Mouse (Mus musculus) ES-E14 (cell line): ENCODE results near the gene Gm29427. TPM values are rescaled to one million over a fixed set of nuclear protein-coding genes. Genes with fewer than 3 reads are reported as not detected.

Source experiments
- DNase-seq: peaks from one replicate; pipeline ENCODE4 v3.0.0-alpha.2; 2013; ENCODE audit warnings: low read depth, low spot score
- H3K27ac ChIP-seq: 2 replicates; pipeline ENCODE4 v1.5.1; 2012; ENCODE audit warnings: low read depth, mild to moderate bottlenecking, low read length, moderate library complexity, mixed read lengths; ENCODE audit not compliant: poor library complexity, insufficient read depth, severe bottlenecking
- H3K36me3 ChIP-seq: 2 replicates; pipeline ENCODE4 v1.6.1; 2012; ENCODE audit warnings: mild to moderate bottlenecking, low read length, moderate library complexity, mixed read lengths; ENCODE audit not compliant: control insufficient read depth, poor library complexity, insufficient read depth, severe bottlenecking
- H3K4me1 ChIP-seq, 2 experiments: fragments of 150-350 bp in 1 of 2; sonication (generic) in 1 of 2; 2 replicates each; pipeline ENCODE4 v1.6.1; 2012; ENCODE audit warnings: low read length in 2 of 2, mild to moderate bottlenecking in 1 of 2, mixed read lengths in 1 of 2; ENCODE audit not compliant: control insufficient read depth in 2 of 2, insufficient read depth in 2 of 2, poor library complexity in 1 of 2
- H3K4me3 ChIP-seq, 2 experiments: fragments of 150-350 bp in 1 of 2; sonication (generic) in 1 of 2; 2 replicates each; pipeline ENCODE4 v1.5.1; 2012; ENCODE audit warnings: low read length in 2 of 2, low read depth in 1 of 2, mild to moderate bottlenecking in 1 of 2, mixed read lengths in 1 of 2; ENCODE audit not compliant: insufficient read depth in 1 of 2, poor library complexity in 1 of 2, severe bottlenecking in 1 of 2
- H3K9ac ChIP-seq: 2 replicates; pipeline ENCODE4 v1.6.1; 2012; ENCODE audit warnings: low read depth, mild to moderate bottlenecking, low read length, mixed read lengths; ENCODE audit not compliant: poor library complexity, insufficient read depth, severe bottlenecking
- H3K9me3 ChIP-seq: fragments of 150-350 bp; sonication (generic); 2 replicates; pipeline ENCODE4 v1.6.1; 2012; ENCODE audit warnings: low read depth, mild to moderate bottlenecking, low read length; ENCODE audit not compliant: control insufficient read depth, insufficient read depth
- CHD2 ChIP-seq: IDR thresholded peaks from 2 replicates; pipeline ENCODE4 v1.6.1; 2014; ENCODE audit warnings: mild to moderate bottlenecking, low read depth, low read length, inconsistent platforms
- HCFC1 ChIP-seq: IDR thresholded peaks from 2 replicates; pipeline ENCODE4 v1.6.1; 2012; ENCODE audit warnings: low read length, inconsistent platforms, borderline replicate concordance; ENCODE audit not compliant: insufficient read depth
- MAFK ChIP-seq: IDR thresholded peaks from 2 replicates; pipeline ENCODE4 v1.6.1; 2014; ENCODE audit warnings: mild to moderate bottlenecking, low read depth, low read length, inconsistent platforms; ENCODE audit not compliant: insufficient read depth
- ZC3H11A ChIP-seq: IDR thresholded peaks from 2 replicates; pipeline ENCODE4 v1.6.1; 2012; ENCODE audit warnings: low read depth, mild to moderate bottlenecking, inconsistent platforms, low read length, borderline replicate concordance
- ZNF384 ChIP-seq: IDR thresholded peaks from 2 replicates; pipeline ENCODE4 v1.6.1; 2012; ENCODE audit warnings: low read depth, low read length, inconsistent platforms
- in situ Hi-C, 2 experiments: fragments of 600-800 bp; cut with MboI; formaldehyde crosslinking; loops; one replicate each; pipeline ENCODE4 v1.15.1; 2025; ENCODE audit warnings: low sequenced_read_pairs in 2 of 2, inconsistent platforms in 1 of 2; ENCODE audit not compliant: unreplicated experiment in 2 of 2
- total RNA-seq: library from RNA; depleted of rRNA; stranded (reverse); fragments of 300-350 nt; gene quantifications from 2 replicates; pipeline ENCODE4 v1.2.3, GENCODE M21; 2012; rRNA removed

Gm29427 gene
- total RNA-seq, 1 experiment: 0.18 TPM

DNA sequence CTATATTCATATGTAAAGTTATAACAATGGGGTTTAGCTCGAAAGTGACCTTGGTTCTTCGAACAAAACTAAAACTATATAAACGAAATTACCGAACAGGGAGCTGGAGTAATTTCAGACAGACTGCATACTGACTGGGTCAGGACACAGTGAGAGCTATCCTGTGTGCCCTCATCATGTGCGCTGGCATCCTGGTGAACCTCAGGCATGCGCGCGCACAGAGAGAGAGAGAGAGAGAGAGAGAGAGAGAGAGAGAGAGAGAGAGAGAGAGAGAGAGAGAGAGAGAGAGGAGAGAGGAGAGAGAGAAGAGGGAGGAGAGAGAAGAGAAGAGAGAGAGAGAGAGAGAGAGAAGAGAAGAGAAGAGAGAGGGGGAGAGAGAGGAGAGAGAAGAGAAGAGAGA is 82.3 kb downstream of the Gm29427 start:
- DNase-seq: no peak
- in situ Hi-C loops: no loop called here
- no peaks in the 10 kb centered on the region for H3K9me3 ChIP-seq
- no peaks in the 10 kb centered on the region for H3K4me1 ChIP-seq
- H3K9ac ChIP-seq: no peak overlapping the region
- no peak overlapping the region for H3K4me3 ChIP-seq
- no peak for TF ChIP-seq ZC3H11A
- TF ChIP-seq HCFC1: no peak
- TF ChIP-seq ZNF384: no peak
- no peaks in the 10 kb centered on the region for H3K36me3 ChIP-seq
- no peak overlapping the region for H3K27ac ChIP-seq

DNA sequence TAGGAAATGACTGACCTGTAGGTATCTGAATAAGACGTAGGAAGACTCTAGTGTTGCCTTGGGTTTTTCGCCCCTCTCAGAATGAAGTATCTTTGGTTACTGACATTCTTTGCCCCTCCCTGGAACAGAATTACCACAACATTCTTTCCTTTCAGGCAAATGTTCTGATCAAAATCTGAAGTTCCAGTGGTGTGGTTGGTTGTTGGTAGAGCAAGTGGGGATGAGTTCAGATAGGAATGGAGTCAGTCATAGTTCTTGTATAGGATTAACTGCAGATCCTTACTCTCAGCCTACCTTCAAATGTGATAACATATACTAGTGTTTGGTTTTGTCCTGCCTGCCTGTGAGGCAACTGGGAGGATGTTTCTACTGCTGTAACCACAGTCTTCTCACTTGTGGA is 86.1 kb downstream of the Gm29427 start, which contains the start of gene Zp3r:
TSS of gene Zp3r (minus strand) at position 101 of the 400 bp plus-strand sequence.
- Histone ChIP-seq H3K27ac (no peak within 1 kb of the TSS), H3K9me3 (no peaks in the 10 kb centered on the region), H3K9ac (no peak within 1 kb of the TSS), H3K36me3 (no peaks in the 10 kb centered on the region), H3K4me1 (no peaks in the 10 kb centered on the region), H3K4me3 (no peak within 1 kb of the TSS)
- no peak for DNase-seq
- TF ChIP-seq MAFK (no peak), CHD2 (no peak), HCFC1 (no peak), ZNF384 (no peak), ZC3H11A (no peak)
- in situ Hi-C loops: no loop called here

Other genes with a start within 250 kb of the Gm29427 start
- not detected in 2 replicates for gene Zp3r, start 86.2 kb downstream of the Gm29427 start, total RNA-seq
- not detected in 2 replicates for gene C4bp, start 54.2 kb downstream of the Gm29427 start, total RNA-seq
- 3.6 and 4.5 TPM in 2 replicates for gene Yod1, start 1.5 kb upstream of the Gm29427 start, total RNA-seq
- 10.0 and 12.1 TPM in 2 replicates for gene Pfkfb2, start 13.5 kb upstream of the Gm29427 start, total RNA-seq
- 0.53 and 1.1 TPM in 2 replicates for gene AA986860, start 16.2 kb upstream of the Gm29427 start, total RNA-seq
- gene Fcamr, start 85.1 kb upstream of the Gm29427 start, total RNA-seq: 0.09 and 0.11 TPM in 2 replicates
- 0.04 TPM in 1 of 2 replicates, not detected in the other for gene Pigr, start 110.9 kb upstream of the Gm29427 start, total RNA-seq
- not detected in 2 replicates for gene Fcmr, start 149.9 kb upstream of the Gm29427 start, total RNA-seq
- 0.48 and 1.9 TPM in 2 replicates for gene Il24, start 171.7 kb upstream of the Gm29427 start, total RNA-seq
- gene Il20, start 195.7 kb upstream of the Gm29427 start, total RNA-seq: not detected in 2 replicates
- gene Il19, start 224.3 kb upstream of the Gm29427 start, total RNA-seq: 0.36 TPM in 1 of 2 replicates, not detected in the other